Mouse (Mus musculus): ENCODE measurements at regions not wholly inside any gene's neighbourhood (a gene's known extent, or its start where the extent isn't known, plus 50 kb on each side); places are given as distances from the start of the nearest gene placed in this dataset.
"Not testable (repeated sequence)": the region's sequence is repeated elsewhere in the genome, so short reads cannot be mapped to it uniquely, and the experiment has no call there.

DNA sequence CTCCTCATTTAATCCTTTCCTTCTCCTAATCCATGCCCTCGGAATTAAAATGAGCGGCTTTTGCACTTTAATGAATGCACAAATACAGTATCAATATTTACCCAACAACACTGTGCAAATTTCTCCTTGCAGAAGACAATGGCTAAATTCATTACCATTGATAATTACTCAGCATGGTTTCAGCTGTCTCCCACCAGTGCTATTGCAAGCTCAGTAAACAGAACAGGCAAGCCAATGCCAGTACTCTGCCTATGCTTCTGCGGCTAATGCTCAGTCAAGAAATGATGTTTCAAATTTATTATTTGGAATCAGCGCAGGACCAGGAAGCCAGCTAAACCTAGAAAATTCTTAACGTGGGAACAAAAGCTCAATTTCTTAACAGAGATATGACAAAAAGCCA is 84.1 kb upstream of the Thsd7a start:
- no peaks in the 10 kb centered on the region for H3K27me3 ChIP-seq (ENCODE audit: insufficient read depth, poor library complexity, severe bottlenecking)
- no peak for DNase-seq (ENCODE audit: low spot score)

DNA sequence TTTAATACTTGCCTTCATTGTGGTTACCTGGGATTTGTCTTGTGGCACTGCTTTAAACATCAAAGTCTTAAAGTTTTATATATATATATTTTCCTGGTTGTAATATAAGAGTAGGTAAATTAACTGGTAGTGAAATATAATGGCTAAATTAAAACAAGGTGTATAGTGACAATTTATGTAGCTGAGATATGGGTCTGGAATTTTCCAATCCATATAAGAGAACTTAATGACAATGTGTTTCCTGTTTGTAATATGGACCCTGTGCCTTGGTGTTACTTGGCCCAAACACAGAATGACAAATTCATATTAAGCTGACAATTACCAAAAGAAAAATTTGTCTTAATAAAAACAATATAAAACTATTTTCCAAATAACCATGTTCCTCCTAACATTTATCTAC is 82.7 kb upstream of the Thsd7a start:
- Histone ChIP-seq H3K4me3 (no peak overlapping the region), H3K36me3 (no peaks in the 10 kb centered on the region), H3K9me3 (no peaks in the 10 kb centered on the region), H3K27ac (no peak overlapping the region), H3K27me3 (ENCODE audit: insufficient read depth, poor library complexity, severe bottlenecking) (no peaks in the 10 kb centered on the region), H3K4me1 (replicated peaks) (0 out of 2 replicates have a peak, but pooled peaks cover 3% of the 10 kb centered on the region)
- DNase-seq (ENCODE audit: low spot score) = no peak

More for the DNA sequence above, 84.1 kb upstream of the Thsd7a start:
- Histone ChIP-seq H3K9me3 (no peaks in the 10 kb centered on the region), H3K4me3 (no peak overlapping the region), H3K4me1 (replicated peaks) (0 out of 2 replicates have a peak, but pooled peaks cover 3% of the 10 kb centered on the region), H3K27ac (no peak overlapping the region), H3K36me3 (no peaks in the 10 kb centered on the region)
- 50% methylated on average over 5 of the region's 5 CpGs for WGBS

- H3K9me3 ChIP-seq = no peaks in the 10 kb centered on the region
- H3K27me3 ChIP-seq (ENCODE audit: insufficient read depth, poor library complexity, severe bottlenecking) = no peaks in the 10 kb centered on the region
- H3K36me3 ChIP-seq = no peaks in the 10 kb centered on the region
- H3K4me3 ChIP-seq = no peak overlapping the region
- 78% methylated on average over 2 of the region's 2 CpGs for WGBS
- 0 out of 2 replicates have a peak, but pooled peaks cover 3% of the 10 kb centered on the region for H3K4me1 ChIP-seq (replicated peaks)
- H3K27ac ChIP-seq = no peak overlapping the region
- no peak for DNase-seq (ENCODE audit: low spot score)
Measured at GRCm38 (mm10) chr6:12831485-12831884, 82.3 kb upstream of the Thsd7a start.

DNA sequence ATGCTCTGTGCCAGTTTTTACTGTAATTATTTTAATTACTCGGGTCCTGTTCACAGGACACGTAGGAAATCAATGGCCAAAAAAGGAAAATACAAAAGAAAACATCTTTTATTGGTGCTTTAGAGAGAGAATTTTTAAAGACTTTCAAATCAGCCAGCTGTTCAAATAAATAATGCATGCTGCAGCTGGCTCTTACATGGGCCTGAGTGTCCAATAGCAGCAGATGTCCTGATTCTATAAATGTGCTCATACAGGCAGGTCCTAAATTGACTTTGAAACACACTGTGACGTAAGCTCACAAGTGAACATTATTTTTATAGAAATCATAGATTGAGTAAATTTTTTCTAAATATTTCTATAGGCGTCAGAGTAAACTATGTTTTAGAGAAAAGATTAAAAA is 78.5 kb upstream of the Thsd7a start:
- no peak for DNase-seq (ENCODE audit: low spot score)
- WGBS = 73% methylated on average over 4 of the region's 4 CpGs
- H3K9me3 ChIP-seq = no peaks in the 10 kb centered on the region

DNA sequence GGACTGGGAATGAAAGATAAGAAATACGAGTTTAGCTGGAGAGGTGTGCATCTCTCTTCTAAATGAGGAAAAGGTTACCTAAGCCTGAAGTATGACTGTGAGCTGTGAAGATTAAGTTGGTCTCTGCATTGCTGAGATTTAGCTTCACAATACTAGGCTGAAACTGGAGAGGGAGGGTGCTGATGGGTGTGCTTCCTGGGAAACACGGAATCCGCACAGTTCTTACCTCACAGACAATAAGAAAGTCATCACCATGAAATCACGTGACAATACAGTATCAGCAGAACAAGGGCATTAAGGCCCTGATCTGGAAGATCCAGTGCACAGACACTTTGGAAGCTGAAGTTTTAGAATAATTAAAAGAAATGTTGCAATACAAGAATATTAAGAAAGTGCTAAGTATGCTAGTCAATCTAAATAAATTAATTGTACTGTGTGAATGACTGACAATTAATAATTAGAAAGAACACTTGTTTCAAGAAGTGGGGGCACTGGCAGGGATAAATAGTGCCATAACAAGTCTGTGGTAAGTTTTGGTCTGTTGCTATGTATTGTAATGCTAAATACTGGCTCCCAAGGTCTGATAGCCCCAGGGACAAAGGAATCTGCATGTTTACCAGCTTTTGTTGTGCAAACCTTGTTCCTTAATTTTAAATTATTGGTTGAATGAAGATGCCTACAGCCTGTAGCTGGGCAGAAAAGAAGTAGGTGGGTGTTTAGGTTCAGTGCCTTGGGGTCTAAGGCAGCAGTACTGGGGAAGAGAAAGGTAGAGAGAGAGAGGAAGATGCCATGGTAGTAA is 66.0 kb upstream of the Thsd7a start:
- H3K36me3 ChIP-seq = no peaks in the 10 kb centered on the region
- H3K4me1 ChIP-seq (replicated peaks) = peaks cover 9% of the 10 kb centered on the region
- no peaks in the 10 kb centered on the region for H3K9me3 ChIP-seq
- H3K27ac ChIP-seq = no peak overlapping the region; the same call in 1 of the 2 replicates
- no peaks in the 10 kb centered on the region for H3K27me3 ChIP-seq (ENCODE audit: insufficient read depth, poor library complexity, severe bottlenecking)
- 48% methylated on average over 4 of the region's 4 CpGs for WGBS
- DNase-seq (ENCODE audit: low spot score) = no peak
- H3K4me3 ChIP-seq = no peak overlapping the region

More for the DNA sequence above, 78.5 kb upstream of the Thsd7a start:
- no peaks in the 10 kb centered on the region for H3K4me1 ChIP-seq (replicated peaks)
- H3K4me3 ChIP-seq = no peak overlapping the region
- no peaks in the 10 kb centered on the region for H3K27me3 ChIP-seq (ENCODE audit: insufficient read depth, poor library complexity, severe bottlenecking)
- no peaks in the 10 kb centered on the region for H3K36me3 ChIP-seq
- no peak overlapping the region for H3K27ac ChIP-seq

DNA sequence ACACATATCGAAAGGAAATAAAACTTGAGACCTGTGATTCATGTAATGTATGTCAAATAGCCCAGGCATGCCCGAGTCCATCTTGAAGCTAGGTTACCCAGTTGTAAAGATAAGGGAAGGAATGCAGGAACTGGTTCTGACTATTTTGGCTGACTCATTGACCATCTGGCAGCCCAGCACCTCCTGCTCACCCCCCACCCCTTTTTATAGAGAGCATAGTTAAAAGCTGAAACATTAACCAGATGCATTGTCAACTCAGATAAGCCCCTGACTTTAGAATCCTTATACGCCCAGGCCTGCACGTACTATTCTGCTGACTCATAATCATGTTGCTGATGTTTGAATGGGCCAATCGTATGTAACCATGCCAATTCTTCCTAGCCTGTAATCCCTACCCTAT is 64.6 kb upstream of the Thsd7a start:
- H3K9me3 ChIP-seq; H3K27ac ChIP-seq; H3K27me3 ChIP-seq (ENCODE audit: insufficient read depth, poor library complexity, severe bottlenecking); DNase-seq (ENCODE audit: low spot score); H3K36me3 ChIP-seq; H3K4me3 ChIP-seq: not testable (repeated sequence)
- peaks cover 13% of the 10 kb centered on the region for H3K4me1 ChIP-seq (replicated peaks)
- WGBS = 88% methylated on average over 5 of the region's 5 CpGs

- peaks cover 13% of the 10 kb centered on the region for H3K4me1 ChIP-seq (replicated peaks)
- H3K27ac ChIP-seq = no peak overlapping the region
- WGBS = 93% methylated on average over 1 of the region's 1 CpGs
- H3K9me3 ChIP-seq = no peaks in the 10 kb centered on the region
- no peaks in the 10 kb centered on the region for H3K36me3 ChIP-seq
- no peak for DNase-seq (ENCODE audit: low spot score)
- no peak overlapping the region for H3K4me3 ChIP-seq
- H3K27me3 ChIP-seq (ENCODE audit: insufficient read depth, poor library complexity, severe bottlenecking) = no peaks in the 10 kb centered on the region
Measured at GRCm38 (mm10) chr6:12812467-12812866, 63.3 kb upstream of the Thsd7a start.

DNA sequence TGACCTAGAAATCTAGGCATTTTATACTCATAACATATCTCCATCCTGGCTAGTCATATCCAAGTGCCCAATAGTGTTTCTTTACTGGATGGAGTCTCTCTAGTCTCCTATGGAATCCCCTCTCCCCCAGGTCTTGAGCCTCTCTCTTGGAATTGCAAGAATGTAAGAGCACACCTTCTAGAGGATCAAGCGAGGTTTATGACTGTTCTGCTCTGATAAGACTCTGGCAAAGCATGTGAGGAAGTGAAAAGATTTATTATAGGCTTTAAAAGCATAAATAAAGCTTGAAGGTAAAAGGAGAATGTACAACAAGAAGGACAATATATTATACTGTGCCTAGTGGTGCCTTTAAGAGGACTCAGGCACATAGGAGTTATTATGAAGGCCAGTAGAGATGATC is 62.8 kb upstream of the Thsd7a start:
- H3K4me1 ChIP-seq (replicated peaks) = peaks cover 13% of the 10 kb centered on the region
- WGBS = 87% methylated on average over 1 of the region's 1 CpGs
- H3K36me3 ChIP-seq = no peaks in the 10 kb centered on the region
- no peak for DNase-seq (ENCODE audit: low spot score)
- no peaks in the 10 kb centered on the region for H3K27me3 ChIP-seq (ENCODE audit: insufficient read depth, poor library complexity, severe bottlenecking)
- H3K27ac ChIP-seq = no peak overlapping the region
- no peak overlapping the region for H3K4me3 ChIP-seq
- H3K9me3 ChIP-seq = no peaks in the 10 kb centered on the region

GRCm38 (mm10) chr6:12809601-12810000 is 60.4 kb upstream of the Thsd7a start:
- no peak overlapping the region for H3K4me3 ChIP-seq

More at GRCm38 (mm10) chr6:12809601-12810000, 60.4 kb upstream of the Thsd7a start:
- Histone ChIP-seq H3K9me3 (no peaks in the 10 kb centered on the region), H3K36me3 (no peaks in the 10 kb centered on the region), H3K27me3 (ENCODE audit: insufficient read depth, poor library complexity, severe bottlenecking) (no peaks in the 10 kb centered on the region), H3K27ac (no peak overlapping the region; the same call in 1 of the 2 replicates), H3K4me1 (replicated peaks) (peaks cover 4% of the 10 kb centered on the region)
- peak; percentile 18 for DNase-seq (ENCODE audit: low spot score)
- WGBS = 58% methylated on average over 5 of the region's 5 CpGs

All from hindbrain, embryonic 10.5 days (tissue).